Mouse (Mus musculus): ENCODE results near the gene Rnpep. TPM values are rescaled to one million over a fixed set of nuclear protein-coding genes. Genes with fewer than 3 reads are reported as not detected.
A peak's percentile ranks its signal among the peaks of the same experiment; 100 is the strongest.

Rnpep gene
- polyA plus RNA-seq, 1 experiment from 2014 or later, result 99.5 TPM

DNA sequence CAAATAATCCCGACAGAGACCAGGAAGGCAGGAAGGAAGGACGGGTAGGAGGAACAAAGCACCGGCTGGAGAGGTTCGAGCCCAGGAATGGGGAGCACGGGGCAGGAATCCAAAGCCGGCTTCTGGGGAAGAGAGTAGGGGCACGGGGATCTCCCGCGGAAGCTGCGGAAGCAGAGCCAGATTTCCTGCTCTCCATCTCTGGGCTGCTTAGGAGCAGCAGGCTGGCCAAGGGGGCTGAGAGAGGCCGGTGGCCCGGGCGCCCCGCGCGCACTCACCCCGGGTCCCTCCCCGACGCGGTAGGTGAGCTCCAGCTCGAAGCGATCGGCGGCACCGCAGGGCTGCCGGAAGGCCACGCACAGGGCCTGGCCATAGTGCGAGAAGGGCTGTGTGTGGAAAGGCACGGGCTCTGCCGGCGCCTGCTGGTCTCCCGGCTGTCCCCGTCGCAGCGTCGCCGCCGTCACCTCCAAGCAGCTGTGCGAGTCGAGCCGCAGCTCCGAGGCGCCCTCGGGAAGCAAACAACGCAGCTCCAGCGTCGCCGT lies 528 bp downstream of the Rnpep start:
- no peaks in the 10 kb centered on the region for H3K9me3 ChIP-seq (replicated peaks)
- ATAC-seq (ENCODE audit: low FRiP score), result peak; percentile 81
- peak overlapping the region; percentile 59 for H3K4me3 ChIP-seq (replicated peaks)
- peak overlapping the region; percentile 87 for H3K27ac ChIP-seq (replicated peaks)
- H3K36me3 ChIP-seq, result peaks cover 8% of the 10 kb centered on the region
- WGBS, result under 1% methylated on average over 47 of the region's 48 CpGs
- no peaks in the 10 kb centered on the region for H3K27me3 ChIP-seq (replicated peaks)
- H3K4me1 ChIP-seq, result peaks cover 36% of the 10 kb centered on the region
- H3K4me2 ChIP-seq, result peak overlapping the region; percentile 80
- peak overlapping the region; percentile 79 for H3K9ac ChIP-seq (replicated peaks)

DNA sequence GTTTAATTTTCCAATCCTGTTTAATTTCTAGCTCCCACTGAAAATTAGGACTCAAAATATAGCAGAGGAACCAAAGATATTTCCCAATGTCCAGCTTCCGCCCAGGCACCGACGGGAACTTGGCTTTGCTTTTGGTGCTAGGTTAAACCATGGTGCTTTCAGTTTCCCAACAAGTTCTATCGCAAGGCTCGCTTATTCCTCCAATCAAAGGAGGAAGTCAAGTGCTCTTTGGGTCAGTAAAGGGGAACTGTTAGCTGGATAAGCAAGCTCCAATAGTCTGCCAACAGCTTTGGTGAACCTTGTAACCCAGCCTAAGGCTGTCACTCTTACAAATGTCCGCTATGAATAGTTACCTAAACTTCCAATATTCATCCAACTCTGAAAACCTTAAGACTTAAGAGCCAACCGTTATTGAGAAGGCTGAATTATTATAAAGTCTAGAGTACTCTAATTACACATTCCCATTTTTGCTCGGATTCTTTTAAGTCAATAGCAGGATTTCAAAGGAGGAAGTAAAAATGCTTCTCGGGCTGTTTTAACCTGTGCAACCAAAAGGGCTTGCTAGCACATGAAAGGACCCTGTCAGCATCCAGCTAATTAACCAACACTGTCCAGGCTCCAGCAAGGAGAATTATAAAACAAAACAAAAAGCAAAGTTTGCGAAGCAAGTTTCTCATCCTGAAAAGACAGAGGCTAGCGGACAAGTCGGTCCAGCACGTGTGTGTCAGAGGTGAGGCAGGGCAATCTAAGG lies 1.2 kb downstream of the Rnpep start:
- no peaks in the 10 kb centered on the region for H3K27me3 ChIP-seq (replicated peaks)
- no peak for ATAC-seq (ENCODE audit: low FRiP score)
- peaks cover 14% of the 10 kb centered on the region for H3K36me3 ChIP-seq
- WGBS, result 42% methylated on average over 13 of the region's 13 CpGs
- H3K4me1 ChIP-seq, result peaks cover 36% of the 10 kb centered on the region
- H3K4me3 ChIP-seq (replicated peaks), result peak overlapping the region; percentile 59
- H3K9ac ChIP-seq (replicated peaks), result peak overlapping the region; percentile 79
- peak overlapping the region; percentile 87 for H3K27ac ChIP-seq (replicated peaks)
- peak overlapping the region; percentile 80 for H3K4me2 ChIP-seq
- H3K9me3 ChIP-seq (replicated peaks), result no peaks in the 10 kb centered on the region

DNA sequence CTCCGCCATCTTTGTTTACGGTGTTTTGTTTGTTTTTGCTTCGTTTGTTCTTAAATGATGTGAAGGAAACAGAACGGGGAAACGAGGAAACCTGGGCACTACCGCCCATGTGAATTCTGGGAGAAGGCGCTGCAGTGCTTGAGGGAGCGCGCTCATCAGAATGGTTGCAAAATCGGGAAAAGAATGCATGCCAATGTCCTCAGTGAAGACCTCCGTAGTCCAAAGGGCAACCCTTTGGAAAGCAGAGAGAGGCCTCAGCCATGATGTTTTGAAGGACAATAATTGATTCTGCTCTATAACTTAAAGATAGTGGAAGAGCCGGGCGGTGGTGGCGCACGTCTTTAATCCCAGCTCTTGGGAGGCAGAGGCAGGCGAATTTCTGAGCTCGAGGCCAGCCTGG lies 2.0 kb downstream of the Rnpep start:
- Histone ChIP-seq H3K4me3 (replicated peaks) (no peak overlapping the region), H3K4me1 (peaks cover 36% of the 10 kb centered on the region), H3K4me2 (peak overlapping the region; percentile 80), H3K36me3 (peaks cover 22% of the 10 kb centered on the region), H3K27ac (replicated peaks) (no peak overlapping the region), H3K9ac (replicated peaks) (no peak overlapping the region), H3K9me3 (replicated peaks) (no peaks in the 10 kb centered on the region), H3K27me3 (replicated peaks) (no peaks in the 10 kb centered on the region)
- ATAC-seq (ENCODE audit: low FRiP score), result no peak
- WGBS, result 95% methylated on average over 17 of the region's 17 CpGs

DNA sequence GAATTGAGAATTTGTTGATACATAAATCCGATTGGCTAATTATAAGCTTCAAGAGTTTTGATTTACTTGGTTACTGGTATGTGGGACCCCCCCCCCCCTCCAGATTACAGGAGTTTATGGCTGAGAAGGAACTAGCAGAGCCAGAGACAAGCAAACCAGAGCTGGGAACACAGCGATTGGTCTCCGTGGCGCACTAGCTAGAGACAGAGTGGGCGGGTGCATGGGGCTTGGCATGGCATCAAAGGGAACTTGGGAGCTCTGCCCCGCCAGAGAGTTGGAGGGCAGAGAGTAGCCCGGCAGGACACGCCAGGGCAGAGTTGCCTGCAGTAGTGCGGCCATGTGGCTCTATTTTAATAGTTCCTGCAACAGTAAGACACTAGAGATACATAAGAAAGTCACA lies 3.2 kb downstream of the Rnpep start:
- no peaks in the 10 kb centered on the region for H3K9me3 ChIP-seq (replicated peaks)
- no peaks in the 10 kb centered on the region for H3K27me3 ChIP-seq (replicated peaks)
- peaks cover 36% of the 10 kb centered on the region for H3K4me1 ChIP-seq
- peaks cover 33% of the 10 kb centered on the region for H3K36me3 ChIP-seq
- no peak overlapping the region for H3K9ac ChIP-seq (replicated peaks)
- no peak for ATAC-seq (ENCODE audit: low FRiP score)
- no peak overlapping the region for H3K4me3 ChIP-seq (replicated peaks)
- 61% methylated on average over 9 of the region's 9 CpGs for WGBS
- H3K4me2 ChIP-seq, result no peak overlapping the region; the same call in 1 of the 2 replicates
- H3K27ac ChIP-seq (replicated peaks), result no peak overlapping the region

DNA sequence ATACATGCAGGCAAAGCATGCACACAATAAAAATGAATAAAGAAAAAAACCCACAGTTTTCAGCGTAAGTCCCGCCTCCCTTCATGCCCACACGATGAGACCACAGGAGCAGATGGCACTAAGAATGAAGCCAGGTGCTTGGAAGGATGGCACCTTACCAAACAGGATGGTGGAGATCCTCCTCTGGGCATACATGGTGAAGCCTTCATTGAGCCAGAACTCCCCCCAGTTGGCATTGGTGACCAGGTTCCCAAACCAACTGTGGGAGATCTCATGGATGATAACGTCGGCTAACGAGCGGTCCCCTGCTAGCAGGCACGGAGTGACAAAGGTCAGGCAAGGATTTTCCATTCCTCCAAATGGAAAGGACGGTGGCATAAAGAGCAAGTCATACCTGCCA lies 12.5 kb downstream of the Rnpep start:
- Histone ChIP-seq H3K27ac (replicated peaks) (no peak overlapping the region), H3K4me3 (replicated peaks) (no peak overlapping the region), H3K27me3 (replicated peaks) (no peaks in the 10 kb centered on the region), H3K9me3 (replicated peaks) (no peaks in the 10 kb centered on the region), H3K4me2 (no peak overlapping the region), H3K4me1 (no peaks in the 10 kb centered on the region), H3K36me3 (peaks cover 70% of the 10 kb centered on the region), H3K9ac (replicated peaks) (no peak overlapping the region)
- WGBS, result 91% methylated on average over 9 of the region's 9 CpGs
- ATAC-seq (ENCODE audit: low FRiP score), result no peak

DNA sequence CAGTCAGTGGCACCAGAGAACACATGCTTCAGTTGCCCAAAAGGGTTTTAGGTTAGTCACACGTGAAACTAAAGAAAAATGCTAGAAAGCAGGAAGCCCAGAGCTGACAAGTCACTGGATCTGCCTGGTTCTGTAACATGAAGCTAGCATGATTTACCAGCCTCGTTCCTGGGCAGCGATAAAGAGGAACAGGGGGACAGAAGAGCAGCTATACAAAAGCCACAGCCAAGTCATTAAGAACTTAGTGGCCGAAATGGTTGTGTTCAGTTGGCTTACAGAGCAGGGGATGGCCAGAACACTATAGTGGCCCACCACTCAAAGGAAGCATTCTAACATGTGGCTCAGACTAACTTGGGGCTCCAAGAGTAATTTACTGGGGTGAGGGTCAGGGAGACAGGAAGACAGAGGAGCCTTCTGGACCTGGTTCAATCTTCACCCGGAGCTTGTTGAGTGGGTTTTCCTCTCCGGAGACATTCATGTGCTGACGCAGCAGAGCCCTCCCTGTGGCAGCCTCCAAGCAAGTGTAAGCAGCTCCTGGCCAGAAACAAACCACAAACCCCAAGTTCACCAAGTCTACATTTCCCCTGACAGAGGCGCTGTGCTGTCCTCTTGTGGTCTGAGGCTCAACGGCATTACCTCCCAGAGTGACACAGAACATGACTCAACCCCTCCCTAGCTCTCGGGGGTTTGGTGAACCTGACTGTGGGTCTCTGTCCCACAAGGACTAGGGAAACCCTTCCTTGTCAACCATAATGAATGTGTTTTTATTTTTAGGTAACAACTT lies 16.0 kb downstream of the Rnpep start:
- H3K4me3 ChIP-seq (replicated peaks), result no peak overlapping the region
- no peak overlapping the region for H3K27ac ChIP-seq (replicated peaks)
- H3K36me3 ChIP-seq, result peaks cover 85% of the 10 kb centered on the region
- ATAC-seq (ENCODE audit: low FRiP score), result no peak
- no peaks in the 10 kb centered on the region for H3K27me3 ChIP-seq (replicated peaks)
- H3K9me3 ChIP-seq (replicated peaks), result no peaks in the 10 kb centered on the region
- no peaks in the 10 kb centered on the region for H3K4me1 ChIP-seq
- WGBS, result 85% methylated on average over 10 of the region's 10 CpGs
- H3K4me2 ChIP-seq, result no peak overlapping the region
- H3K9ac ChIP-seq (replicated peaks), result no peak overlapping the region

DNA sequence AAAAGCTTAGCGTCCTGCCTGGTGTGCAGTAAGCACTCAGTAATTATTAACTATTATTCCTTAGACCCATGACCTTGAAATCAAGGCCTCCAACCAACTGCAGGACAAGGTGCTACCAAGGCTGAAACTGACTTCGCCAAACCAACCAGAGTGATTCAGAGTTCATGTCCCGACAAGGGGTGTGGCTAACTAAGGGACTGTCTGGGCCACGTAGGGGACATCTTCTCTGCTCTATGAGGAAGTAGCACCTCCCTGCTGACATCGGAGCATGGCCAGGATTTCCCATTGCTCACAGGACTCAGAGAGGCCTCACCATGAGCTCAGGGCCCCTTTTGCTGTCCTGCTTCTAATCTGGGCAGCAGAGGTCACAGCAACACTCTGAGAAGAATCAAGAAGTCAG lies 18.1 kb downstream of the Rnpep start:
- H3K4me3 ChIP-seq (replicated peaks), result no peak overlapping the region
- ATAC-seq (ENCODE audit: low FRiP score), result no peak
- WGBS, result 91% methylated on average over 5 of the region's 5 CpGs

DNA sequence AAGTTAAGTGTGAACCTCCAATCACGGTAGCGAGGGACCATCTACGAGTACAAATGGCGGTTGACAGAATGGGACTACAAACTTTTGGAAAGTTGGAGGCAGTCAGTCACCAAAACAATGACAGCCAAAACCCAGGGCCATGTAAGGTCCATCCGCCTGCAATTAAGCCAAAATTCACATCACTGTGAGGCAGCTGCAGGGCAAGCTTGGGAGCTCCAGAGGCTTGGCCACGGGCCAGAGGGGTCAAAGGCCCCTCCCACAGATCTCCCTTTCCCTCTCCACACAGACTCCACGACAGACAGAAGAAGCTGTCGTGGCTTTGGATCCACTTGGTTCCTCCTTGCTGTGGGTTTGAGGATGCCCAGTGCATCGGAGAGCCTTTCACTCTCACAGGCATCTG lies 20.6 kb downstream of the Rnpep start:
- H3K9ac ChIP-seq (replicated peaks), result no peak overlapping the region
- H3K9me3 ChIP-seq (replicated peaks), result no peaks in the 10 kb centered on the region
- H3K4me3 ChIP-seq (replicated peaks), result no peak overlapping the region
- no peak for ATAC-seq (ENCODE audit: low FRiP score)
- no peak overlapping the region for H3K27ac ChIP-seq (replicated peaks)
- peaks cover 8% of the 10 kb centered on the region for H3K4me1 ChIP-seq
- WGBS, result 84% methylated on average over 9 of the region's 9 CpGs
- H3K27me3 ChIP-seq (replicated peaks), result no peaks in the 10 kb centered on the region
- no peak overlapping the region for H3K4me2 ChIP-seq
- H3K36me3 ChIP-seq, result peaks cover 66% of the 10 kb centered on the region

More for the DNA sequence above, 18.1 kb downstream of the Rnpep start:
- Histone ChIP-seq H3K27me3 (replicated peaks) (no peaks in the 10 kb centered on the region), H3K4me2 (no peak overlapping the region), H3K9ac (replicated peaks) (no peak overlapping the region), H3K9me3 (replicated peaks) (no peaks in the 10 kb centered on the region), H3K36me3 (peaks cover 82% of the 10 kb centered on the region), H3K4me1 (no peaks in the 10 kb centered on the region), H3K27ac (replicated peaks) (no peak overlapping the region)

DNA sequence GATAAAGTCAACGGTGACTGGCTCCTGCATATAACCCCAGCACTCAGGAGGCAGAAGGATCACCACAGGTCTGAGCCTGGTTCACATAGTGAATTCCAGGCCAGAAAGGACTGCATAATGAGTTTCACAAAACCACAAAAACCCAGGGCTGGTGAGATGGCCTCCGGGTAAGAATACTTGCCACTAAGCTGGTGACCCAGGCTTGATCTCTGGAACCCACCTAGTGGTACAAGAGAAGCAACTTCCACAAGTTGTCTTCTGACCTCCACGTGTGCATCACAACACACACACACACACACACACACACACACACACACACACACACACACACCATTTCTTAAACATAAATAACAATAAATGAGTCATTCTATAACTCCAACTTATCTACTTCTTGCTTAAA lies 21.6 kb downstream of the Rnpep start:
- no peak overlapping the region for H3K4me3 ChIP-seq (replicated peaks)
- H3K9ac ChIP-seq (replicated peaks), result no peak overlapping the region
- H3K9me3 ChIP-seq (replicated peaks), result no peaks in the 10 kb centered on the region
- H3K27me3 ChIP-seq (replicated peaks), result no peaks in the 10 kb centered on the region
- peaks cover 57% of the 10 kb centered on the region for H3K36me3 ChIP-seq
- no peak for ATAC-seq (ENCODE audit: low FRiP score)
- no peak overlapping the region for H3K4me2 ChIP-seq
- no peak overlapping the region for H3K27ac ChIP-seq (replicated peaks)
- WGBS, result 92% methylated on average over 3 of the region's 3 CpGs
- peaks cover 13% of the 10 kb centered on the region for H3K4me1 ChIP-seq

DNA sequence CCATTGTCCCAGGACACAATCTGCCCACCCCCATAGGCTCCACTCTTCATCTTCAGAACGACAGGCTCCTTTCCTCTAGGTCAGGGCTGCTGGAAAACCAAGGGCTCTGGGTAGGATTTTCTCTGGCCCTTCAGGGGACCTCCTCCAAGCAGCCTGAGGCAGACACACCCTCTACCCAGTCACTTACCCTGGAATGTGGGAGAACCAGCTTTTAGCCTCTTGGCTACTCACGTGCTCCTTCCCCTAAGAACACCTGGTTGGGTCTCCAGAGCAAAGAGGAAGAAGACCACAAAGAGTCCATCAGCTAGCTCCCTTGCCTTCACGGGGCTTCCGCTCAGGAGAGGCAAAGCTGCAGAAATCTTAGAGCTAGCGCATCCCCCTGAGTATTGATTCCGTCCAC lies 23.0 kb downstream of the Rnpep start:
- Histone ChIP-seq H3K4me1 (peaks cover 13% of the 10 kb centered on the region), H3K9ac (replicated peaks) (no peak overlapping the region), H3K36me3 (peaks cover 43% of the 10 kb centered on the region), H3K27me3 (replicated peaks) (no peaks in the 10 kb centered on the region), H3K4me3 (replicated peaks) (no peak overlapping the region), H3K4me2 (no peak overlapping the region), H3K27ac (replicated peaks) (no peak overlapping the region), H3K9me3 (replicated peaks) (no peaks in the 10 kb centered on the region)
- 71% methylated on average over 6 of the region's 6 CpGs for WGBS
- no peak for ATAC-seq (ENCODE audit: low FRiP score)

DNA sequence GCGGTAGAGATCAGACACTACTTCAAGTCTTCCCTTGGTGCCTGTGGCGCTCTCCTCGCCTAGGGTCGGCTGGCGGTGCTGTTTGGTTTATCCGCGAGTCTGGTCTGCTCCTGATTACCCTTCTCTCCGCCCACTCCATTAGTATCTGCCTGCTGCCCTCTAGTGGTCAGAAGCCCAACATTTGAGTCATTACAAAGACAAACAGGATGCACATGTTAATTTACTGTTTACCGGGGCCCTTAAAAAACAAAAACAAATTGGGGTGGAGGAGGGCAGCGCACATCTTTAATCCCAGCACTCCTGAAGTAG lies 24.8 kb downstream of the Rnpep start:
- Histone ChIP-seq H3K4me3 (replicated peaks) (no peak overlapping the region; the same call in 1 of the 2 replicates), H3K27me3 (replicated peaks) (no peaks in the 10 kb centered on the region), H3K36me3 (peaks cover 25% of the 10 kb centered on the region), H3K9me3 (replicated peaks) (no peaks in the 10 kb centered on the region), H3K4me2 (peak overlapping the region; percentile 56), H3K9ac (replicated peaks) (no peak overlapping the region), H3K4me1 (peaks cover 13% of the 10 kb centered on the region), H3K27ac (replicated peaks) (peak overlapping the region; percentile 33; the same call in 1 of the 2 replicates)
- peak; percentile 86 for ATAC-seq (ENCODE audit: low FRiP score)
- 1% methylated on average over 10 of the region's 10 CpGs for WGBS
